Mouse (Mus musculus): Measurements from ENCODE around the gene Yipf4. TPM values are rescaled to one million over a fixed set of nuclear protein-coding genes. Genes with fewer than 3 reads are reported as not detected.
A peak's percentile ranks its signal among the peaks of the same experiment; 100 is the strongest.

The Yipf4 gene
- polyA plus RNA-seq, 1 experiment from 2014 or later = 106 TPM

DNA sequence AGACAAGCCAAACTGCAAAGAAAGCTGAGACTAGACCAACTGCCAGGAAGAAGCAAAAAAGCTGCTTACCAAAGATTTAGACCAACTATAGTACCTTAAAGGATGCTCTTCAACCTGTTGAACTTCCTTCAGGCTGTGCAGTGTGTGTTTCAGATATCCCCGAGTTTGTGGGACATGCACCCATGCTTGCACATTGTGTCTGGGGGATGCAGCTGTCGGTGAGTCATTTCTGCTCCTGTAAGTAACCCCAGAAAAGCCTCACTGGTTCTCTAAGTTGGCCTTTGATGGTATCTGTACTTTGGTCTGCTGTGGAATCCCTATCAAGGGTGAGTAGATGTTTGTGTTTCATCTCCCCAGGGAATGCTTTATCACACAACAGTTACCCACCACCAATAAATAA lies 23.0 kb downstream of the Yipf4 start:
- H3K27me3 ChIP-seq (replicated peaks; ENCODE audit: insufficient read depth, low read length) = no peaks in the 10 kb centered on the region
- no peak overlapping the region for H3K9ac ChIP-seq (replicated peaks; ENCODE audit: low read depth)
- H3K4me3 ChIP-seq (ENCODE audit: low read depth, low read length) = no peak overlapping the region
- no peak overlapping the region for H3K4me2 ChIP-seq (replicated peaks; ENCODE audit: low read depth, low read length)
- H3K36me3 ChIP-seq (ENCODE audit: insufficient read depth, low read length) = no peaks in the 10 kb centered on the region
- TF ChIP-seq CTCF (IDR thresholded peaks at IDR 0.05) = no peak
- no peak for TF ChIP-seq EP300 (IDR thresholded peaks at IDR 0.05)
- H3K4me1 ChIP-seq (ENCODE audit: insufficient read depth, low read depth, low read length) = no peaks in the 10 kb centered on the region
- ATAC-seq (no peak), DNase-seq (ENCODE audit: low spot score) (no peak)
- H3K27ac ChIP-seq (ENCODE audit: low read length) = no peak overlapping the region
- H3K9me3 ChIP-seq (ENCODE audit: low read length) = no peaks in the 10 kb centered on the region
- 80% methylated on average over 2 of the region's 2 CpGs for WGBS

DNA sequence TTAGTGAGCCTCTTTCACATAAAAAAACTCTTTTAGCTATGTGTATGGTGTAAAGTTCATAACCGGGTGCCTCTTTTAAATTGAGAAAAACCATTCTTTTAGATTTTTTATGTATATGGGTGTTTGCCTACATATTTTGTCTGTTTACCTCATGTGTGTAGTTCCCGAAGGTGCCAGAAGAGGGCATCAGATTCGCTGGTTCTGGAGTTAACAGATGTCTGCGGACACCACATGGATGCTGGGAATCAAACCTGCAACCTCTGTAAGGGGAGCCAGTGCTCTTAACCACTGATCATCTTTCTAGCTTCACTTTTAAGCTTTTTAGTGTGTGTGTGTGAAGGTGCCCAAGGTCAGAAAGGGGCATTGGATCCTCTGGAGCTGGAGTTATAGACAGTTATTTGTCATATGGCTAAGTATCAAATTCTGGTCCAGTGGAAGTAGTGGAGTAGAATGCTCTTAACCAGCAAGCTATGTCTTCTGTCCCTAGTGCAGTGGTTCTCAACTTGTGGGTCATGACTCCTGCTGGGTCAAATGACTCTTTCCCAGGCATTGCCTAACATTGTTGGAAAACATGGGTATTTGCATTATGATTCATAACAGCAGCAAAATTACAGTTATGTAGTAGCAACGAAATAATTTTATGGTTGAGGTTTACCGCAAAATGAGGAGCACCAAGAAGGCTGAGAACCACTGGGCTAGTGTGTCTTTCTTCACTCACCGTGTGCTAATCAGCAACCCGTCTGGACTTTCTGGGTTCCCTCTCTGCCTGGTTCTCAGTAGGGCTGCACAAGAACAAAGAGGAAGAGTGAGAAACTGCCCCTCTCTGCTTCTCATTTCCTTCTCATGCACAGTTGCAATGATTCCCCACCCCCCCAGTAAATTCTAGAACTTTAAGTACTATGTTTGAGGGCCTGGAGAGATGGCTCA lies 33.8 kb downstream of the Yipf4 start:
- Histone ChIP-seq H3K4me1 (ENCODE audit: insufficient read depth, low read depth, low read length) (no peaks in the 10 kb centered on the region), H3K9ac (replicated peaks; ENCODE audit: low read depth) (no peak overlapping the region), H3K9me3 (ENCODE audit: low read length) (no peaks in the 10 kb centered on the region), H3K36me3 (ENCODE audit: insufficient read depth, low read length) (no peaks in the 10 kb centered on the region), H3K27me3 (replicated peaks; ENCODE audit: insufficient read depth, low read length) (no peaks in the 10 kb centered on the region), H3K4me3 (ENCODE audit: low read depth, low read length) (no peak overlapping the region), H3K27ac (ENCODE audit: low read length) (no peak overlapping the region), H3K4me2 (replicated peaks; ENCODE audit: low read depth, low read length) (no peak overlapping the region)
- ATAC-seq (no peak), DNase-seq (ENCODE audit: low spot score) (peak; percentile 17)
- 80% methylated on average over 8 of the region's 8 CpGs for WGBS
- TF ChIP-seq CTCF (IDR thresholded peaks at IDR 0.05) = no peak
- TF ChIP-seq EP300 (IDR thresholded peaks at IDR 0.05) = no peak

DNA sequence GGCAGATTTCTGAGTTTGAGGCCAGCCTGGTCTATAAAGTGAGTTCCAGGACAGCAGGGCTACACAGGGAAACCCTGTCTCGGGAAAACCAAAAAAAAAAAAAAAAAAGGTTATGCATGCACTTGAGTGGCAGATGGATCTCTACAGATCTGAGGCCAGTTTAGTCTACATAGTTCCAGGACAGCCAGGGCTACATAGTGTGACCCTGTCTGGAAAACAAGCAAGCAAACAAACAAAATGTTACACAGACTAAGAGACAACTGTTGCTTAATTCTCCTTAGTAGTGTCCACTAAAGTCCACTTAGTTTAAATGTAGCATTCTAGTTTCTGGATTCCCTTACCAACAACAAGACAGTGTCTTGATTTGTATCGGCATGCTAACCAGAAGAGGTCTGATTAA lies 36.8 kb downstream of the Yipf4 start:
- Histone ChIP-seq H3K9ac (replicated peaks; ENCODE audit: low read depth) (no peak overlapping the region), H3K27ac (ENCODE audit: low read length) (no peak overlapping the region), H3K4me1 (ENCODE audit: insufficient read depth, low read depth, low read length) (peaks cover 9% of the 10 kb centered on the region; the same call in 1 of the 2 replicates), H3K9me3 (ENCODE audit: low read length) (no peaks in the 10 kb centered on the region), H3K27me3 (replicated peaks; ENCODE audit: insufficient read depth, low read length) (no peaks in the 10 kb centered on the region), H3K4me3 (ENCODE audit: low read depth, low read length) (no peak overlapping the region), H3K4me2 (replicated peaks; ENCODE audit: low read depth, low read length) (no peak overlapping the region), H3K36me3 (ENCODE audit: insufficient read depth, low read length) (no peaks in the 10 kb centered on the region)
- no peak for DNase-seq (ENCODE audit: low spot score)
- ATAC-seq = no peak
- TF ChIP-seq EP300 (IDR thresholded peaks at IDR 0.05) (no peak), CTCF (IDR thresholded peaks at IDR 0.05) (no peak)
- WGBS = 89% methylated on average over 2 of the region's 2 CpGs

DNA sequence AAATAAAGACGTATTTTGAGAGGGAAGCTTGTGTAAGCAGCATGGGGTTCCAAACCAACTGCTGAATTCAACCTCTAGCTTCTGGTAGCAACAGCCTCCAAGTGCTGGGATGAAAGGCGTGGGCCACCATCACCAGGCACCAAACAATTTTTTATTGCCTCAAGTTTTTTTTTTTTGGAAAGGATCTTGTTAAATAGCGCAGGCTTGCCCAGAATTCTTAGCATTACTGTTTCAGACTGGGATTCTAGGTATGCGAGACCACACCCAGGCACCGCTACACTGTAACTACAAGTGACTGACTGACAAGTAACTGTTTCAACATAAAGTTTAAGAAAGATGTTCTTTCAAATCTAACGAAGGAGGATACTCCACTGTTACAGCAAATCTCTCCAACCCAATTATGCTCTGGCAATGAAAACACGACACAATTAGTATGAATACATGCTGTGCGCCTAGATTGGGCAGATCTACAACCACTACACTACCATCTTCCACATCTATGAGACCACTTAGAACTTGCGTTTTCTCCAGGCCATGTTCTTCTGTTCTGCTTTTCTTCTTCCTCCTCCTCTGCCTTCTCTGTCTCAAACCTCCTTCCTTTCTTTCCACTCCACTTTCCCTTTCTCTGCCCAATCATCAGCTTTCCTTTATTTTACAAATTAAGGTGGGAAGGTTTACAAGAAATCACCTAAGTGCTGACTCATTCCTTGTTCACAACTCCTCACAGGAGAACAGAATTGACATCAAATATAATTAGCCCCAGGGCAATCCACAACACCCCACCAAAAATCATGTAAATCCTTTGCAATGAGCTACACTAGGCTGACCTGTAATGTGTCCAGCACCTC lies 37.7 kb downstream of the Yipf4 start:
- no peaks in the 10 kb centered on the region for H3K36me3 ChIP-seq (ENCODE audit: insufficient read depth, low read length)
- WGBS = 80% methylated on average over 9 of the region's 9 CpGs
- H3K27me3 ChIP-seq (replicated peaks; ENCODE audit: insufficient read depth, low read length) = no peaks in the 10 kb centered on the region
- ATAC-seq (no peak), DNase-seq (ENCODE audit: low spot score) (peak; percentile 44)
- peaks cover 9% of the 10 kb centered on the region; the same call in 1 of the 2 replicates for H3K4me1 ChIP-seq (ENCODE audit: insufficient read depth, low read depth, low read length)
- H3K9ac ChIP-seq (replicated peaks; ENCODE audit: low read depth) = peak overlapping the region; percentile 27
- H3K4me2 ChIP-seq (replicated peaks; ENCODE audit: low read depth, low read length) = peak overlapping the region; percentile 57
- peak overlapping the region; percentile 33 for H3K4me3 ChIP-seq (ENCODE audit: low read depth, low read length)
- TF ChIP-seq EP300 (IDR thresholded peaks at IDR 0.05) = no peak
- TF ChIP-seq CTCF (IDR thresholded peaks at IDR 0.05) = no peak
- H3K27ac ChIP-seq (ENCODE audit: low read length) = peak overlapping the region; percentile 95
- no peaks in the 10 kb centered on the region for H3K9me3 ChIP-seq (ENCODE audit: low read length)

DNA sequence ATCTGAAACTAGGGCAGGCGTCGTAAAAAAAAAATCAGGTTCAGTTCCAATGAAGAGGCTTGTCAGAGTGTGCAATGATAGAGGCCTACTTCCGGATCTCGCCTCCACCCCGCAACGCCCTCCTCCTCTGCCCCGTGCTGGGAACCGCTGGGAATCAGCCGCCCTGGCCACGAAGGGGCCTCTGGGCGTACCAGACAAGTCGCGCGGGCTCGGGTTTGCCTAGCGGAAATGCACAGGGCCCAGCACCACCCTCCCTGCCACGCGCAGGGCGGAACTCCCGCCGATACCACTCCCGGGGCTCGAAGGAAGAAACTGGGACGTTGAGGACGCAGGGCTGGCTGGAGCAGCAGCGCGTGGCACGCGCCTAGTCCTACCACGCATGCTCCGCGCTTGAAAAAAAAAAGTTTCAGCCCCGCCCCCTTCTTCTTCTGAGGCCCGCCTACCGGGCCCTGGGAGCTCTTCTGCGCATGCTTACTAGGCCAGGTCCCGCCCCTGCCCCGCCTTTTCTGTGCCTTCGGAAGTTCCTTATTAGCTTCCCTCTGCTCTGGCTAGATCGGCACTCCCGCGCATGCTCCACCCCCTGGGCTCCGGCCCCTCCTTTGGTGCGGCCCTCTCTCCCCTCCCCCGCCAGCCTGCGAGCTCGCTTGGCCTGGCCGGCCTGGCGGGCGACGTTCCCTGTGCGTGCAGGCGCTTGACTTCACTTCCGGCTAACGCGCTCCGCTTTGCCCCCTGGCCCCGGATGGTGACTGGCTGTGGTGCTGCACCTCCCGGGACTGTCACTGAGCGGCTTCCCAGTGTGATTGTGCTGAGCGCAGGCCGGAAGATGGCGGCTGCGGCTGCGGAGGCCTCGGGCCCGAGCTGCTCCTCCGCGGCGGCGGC lies 38.7 kb downstream of the Yipf4 start, which contains the start of gene Birc6:
Gene Birc6, plus strand, starts transcription at position 567 of the 879 bp plus-strand sequence.
- TF ChIP-seq EP300 (IDR thresholded peaks at IDR 0.05) (no peak), CTCF (IDR thresholded peaks at IDR 0.05) (peak; percentile 38)
- ATAC-seq = peak; percentile 95
- peak; percentile 100 for DNase-seq (ENCODE audit: low spot score)
- 2% methylated on average over 61 of the region's 71 CpGs for WGBS
- Histone ChIP-seq H3K27ac (ENCODE audit: low read length) (peak within 1 kb of the TSS; percentile 98), H3K9ac (replicated peaks; ENCODE audit: low read depth) (peak within 1 kb of the TSS; percentile 96), H3K27me3 (replicated peaks; ENCODE audit: insufficient read depth, low read length) (no peaks in the 10 kb centered on the region), H3K9me3 (ENCODE audit: low read length) (no peaks in the 10 kb centered on the region), H3K4me3 (ENCODE audit: low read depth, low read length) (peak within 1 kb of the TSS; percentile 94), H3K4me1 (ENCODE audit: insufficient read depth, low read depth, low read length) (peaks cover 9% of the 10 kb centered on the region; the same call in 1 of the 2 replicates), H3K36me3 (ENCODE audit: insufficient read depth, low read length) (no peaks in the 10 kb centered on the region), H3K4me2 (replicated peaks; ENCODE audit: low read depth, low read length) (peak within 1 kb of the TSS; percentile 69)
